1 mouse cellular context compared by ENCODE assay signal in genomic region chr9:78350007-78350406, GRCm38 (mm10). TPM values are rescaled to one million over a fixed set of nuclear protein-coding genes. Genes with fewer than 3 reads are reported as not detected.
"Had no signal": no experiment of that assay in that cellular context is flagged by ENCODE, and none has a peak within 500 bp of the region (broad histone marks: within the 10 kb centered on the region; RNA-seq: fewer than 3 reads in every experiment).

No protein-coding gene starts in this region.

RNA-seq across cellular contexts. Expression of gene Gsta2, which starts 5.6 kb away (rescaled TPM):
- total RNA-seq: neutrophil, adult 5-6 weeks had no signal

RNA-seq across cellular contexts. Expression of gene Dppa5a, which starts 18.0 kb away (rescaled TPM):
- total RNA-seq: neutrophil, adult 5-6 weeks had no signal

RNA-seq across cellular contexts. Expression of gene Omt2b, which starts 22.6 kb away (rescaled TPM):
- total RNA-seq: neutrophil, adult 5-6 weeks had no signal

RNA-seq across cellular contexts. Expression of gene Ooep, which starts 28.5 kb away (rescaled TPM):
- total RNA-seq: neutrophil, adult 5-6 weeks had no signal

RNA-seq across cellular contexts. Expression of gene Omt2a, which starts 35.4 kb away (rescaled TPM):
- total RNA-seq: neutrophil, adult 5-6 weeks had no signal
